Mouse (Mus musculus) cerebellum, adult 9-10 months (tissue): Measurements from ENCODE around the gene Arrdc2.
A peak's percentile ranks its signal among the peaks of the same experiment; 100 is the strongest.

Experiments used
- DNase-seq: peaks from one replicate; pipeline ENCODE4 v3.0.0; 2022

Gene Arrdc2

DNA sequence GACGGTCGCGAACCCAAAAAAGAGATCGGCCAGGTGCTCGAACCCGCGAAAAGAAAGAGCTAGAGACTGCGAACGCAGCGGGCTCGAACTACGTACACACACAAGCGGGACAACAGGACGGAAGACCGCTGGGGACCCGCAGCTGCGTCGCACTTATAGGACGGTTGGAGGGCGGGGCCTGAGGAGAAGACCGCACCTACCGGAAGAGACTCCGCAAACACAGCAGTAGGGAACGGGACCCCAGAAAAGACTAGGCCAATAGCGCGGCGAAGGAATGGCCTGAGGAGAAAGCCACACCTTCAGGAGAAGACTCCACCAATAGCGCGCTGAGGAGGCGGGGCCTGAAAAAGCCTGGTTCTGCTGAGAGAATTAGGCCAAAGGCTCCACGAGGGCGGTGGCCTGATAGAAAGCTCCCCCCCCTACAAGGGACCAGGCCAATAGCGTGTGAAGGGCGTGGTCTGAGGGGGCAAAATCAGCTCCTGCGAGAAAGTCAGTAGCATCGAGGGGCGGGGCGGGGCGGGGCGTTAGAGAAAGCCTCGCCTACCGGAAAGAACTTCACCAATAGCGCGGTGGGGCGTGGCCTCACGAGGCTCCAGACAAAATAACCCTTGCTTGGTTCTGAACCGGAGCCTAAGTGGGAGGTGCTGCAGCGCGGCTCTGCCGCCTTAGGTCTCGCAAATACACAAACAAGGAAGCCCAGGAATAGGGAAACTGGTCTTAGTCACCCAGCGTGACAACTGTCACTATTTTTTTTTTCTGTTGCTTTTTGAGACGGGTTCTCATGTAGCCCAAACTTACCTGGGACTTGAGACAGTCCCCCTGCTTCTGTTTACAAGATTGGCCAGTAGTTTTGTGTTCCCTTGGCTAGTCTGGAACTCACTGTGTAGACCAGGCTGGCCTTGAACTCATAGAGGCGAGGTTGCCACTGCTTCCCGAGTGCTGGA, at the start of gene Arrdc2:
TSS of gene Arrdc2 (minus strand) at position 313 of the 944 bp plus-strand sequence.
- peak; percentile 100 for DNase-seq

DNA sequence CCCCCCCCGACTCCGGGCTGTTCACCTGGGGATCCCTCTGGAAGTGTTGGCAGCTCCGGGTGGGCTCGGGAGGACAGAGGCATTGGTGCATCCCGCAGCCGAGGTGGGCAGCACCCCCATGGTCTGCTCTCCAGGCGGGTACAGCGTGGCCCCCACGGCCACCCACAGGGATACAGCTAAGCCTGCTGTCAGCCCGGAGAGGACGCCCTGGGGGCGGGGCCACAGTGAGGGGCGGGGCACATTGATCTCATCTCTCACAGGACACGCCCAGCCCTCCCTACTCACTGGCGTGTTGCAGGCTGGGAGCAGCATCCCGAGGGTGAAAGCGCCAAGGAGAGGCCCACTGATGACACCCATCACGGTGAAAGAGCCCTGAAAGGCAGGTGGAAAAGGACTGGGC, 48.1 kb upstream of the Arrdc2 start:
- DNase-seq = no peak

DNA sequence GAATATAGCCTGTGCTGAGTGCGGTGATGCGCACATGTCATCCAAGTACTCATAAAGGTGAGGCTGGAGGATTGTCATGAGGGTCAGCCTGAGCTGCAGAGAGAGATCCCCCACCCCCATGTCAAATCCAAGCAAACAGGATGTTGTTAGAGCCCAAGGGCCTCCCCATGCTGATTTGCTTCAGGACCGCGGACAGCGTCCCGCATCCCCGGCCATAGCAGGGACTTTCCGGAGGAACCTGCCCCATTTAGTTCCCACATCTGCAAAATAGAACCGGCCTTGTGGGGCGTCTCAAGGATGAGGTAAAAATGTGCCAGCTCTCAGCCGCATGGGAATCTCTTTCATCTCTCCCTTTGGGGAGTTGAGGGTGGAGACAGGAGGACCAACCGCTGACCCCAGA, 46.1 kb upstream of the Arrdc2 start:
- DNase-seq = no peak

DNA sequence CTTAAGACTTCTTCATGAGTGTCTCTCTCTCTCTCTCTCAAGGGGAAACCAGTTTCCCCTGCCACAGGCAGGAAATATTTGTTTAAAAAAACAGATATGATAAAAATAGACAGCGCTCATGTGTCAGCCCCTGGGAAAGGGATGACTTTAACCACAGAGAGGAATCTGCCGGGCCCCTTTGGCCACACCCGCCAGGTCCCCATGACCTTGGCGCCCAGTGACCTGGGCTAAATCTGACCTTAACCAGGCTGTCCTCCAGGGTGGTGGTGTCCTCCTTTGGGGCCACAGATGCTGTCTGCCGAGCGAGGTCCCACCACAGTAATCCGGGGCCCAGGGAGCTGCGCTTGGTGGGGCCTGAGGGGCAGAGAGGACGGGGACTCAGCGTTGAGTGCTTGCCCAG, 45.2 kb upstream of the Arrdc2 start:
- no peak for DNase-seq

DNA sequence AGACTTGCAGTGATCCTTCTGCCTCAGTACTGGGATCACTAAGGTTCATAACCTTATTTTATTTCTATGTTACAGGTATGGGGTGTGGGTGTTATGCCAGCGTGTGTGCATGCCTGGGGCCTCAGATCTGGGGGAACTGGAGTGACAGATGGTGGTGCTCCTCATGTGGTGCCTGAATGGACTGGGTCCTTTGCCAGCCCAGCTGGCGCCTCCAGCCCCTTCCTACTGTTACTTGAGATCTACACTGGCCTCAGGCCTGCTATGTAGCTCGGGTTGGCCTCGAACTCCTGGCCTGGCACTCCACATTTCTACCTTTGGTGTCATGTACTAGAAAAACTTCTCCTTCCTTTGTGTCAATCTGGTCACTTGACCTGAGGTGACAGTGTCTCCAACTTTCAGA, 44.7 kb upstream of the Arrdc2 start:
- DNase-seq = peak; percentile 63

DNA sequence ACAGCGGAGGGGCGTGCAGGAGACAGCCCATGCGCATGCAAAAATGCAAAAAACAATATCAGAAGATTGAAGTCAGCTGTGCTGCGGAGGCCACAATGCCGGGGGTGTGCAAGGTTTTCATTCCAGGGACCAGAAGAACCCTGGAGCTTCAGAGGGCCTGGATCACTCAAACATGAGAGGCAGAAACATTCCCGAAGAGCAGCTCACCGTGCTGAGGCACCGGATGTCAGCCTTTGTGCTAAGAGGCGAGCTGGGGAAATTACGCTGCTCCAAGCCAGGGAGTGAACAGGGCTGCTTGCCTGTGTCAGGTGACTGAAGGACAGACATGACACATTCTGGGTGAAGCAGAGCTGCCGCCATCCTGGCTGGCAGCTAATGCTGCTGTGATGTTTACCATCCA, 41.0 kb upstream of the Arrdc2 start:
- no peak for DNase-seq

DNA sequence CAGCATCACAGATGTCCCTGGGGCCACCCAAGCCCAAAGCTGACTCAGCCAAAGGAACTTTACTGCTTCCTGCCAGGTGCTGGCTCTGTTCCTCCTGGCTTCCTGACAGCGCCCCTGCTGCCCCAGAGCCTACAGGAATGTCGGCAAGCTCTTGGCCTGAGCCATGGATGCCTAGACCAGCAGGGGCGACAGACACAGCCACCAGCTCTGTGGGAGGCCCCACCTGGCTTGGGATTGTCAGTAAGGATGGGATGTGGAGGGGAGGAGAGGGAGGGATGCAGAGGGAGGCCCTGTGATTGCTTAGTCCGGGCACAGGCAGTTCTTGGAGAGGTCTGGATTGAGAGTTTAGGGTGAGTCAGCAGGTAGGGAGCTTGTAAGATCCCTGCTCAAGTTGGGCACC, 40.6 kb upstream of the Arrdc2 start:
- peak; percentile 96 for DNase-seq

DNA sequence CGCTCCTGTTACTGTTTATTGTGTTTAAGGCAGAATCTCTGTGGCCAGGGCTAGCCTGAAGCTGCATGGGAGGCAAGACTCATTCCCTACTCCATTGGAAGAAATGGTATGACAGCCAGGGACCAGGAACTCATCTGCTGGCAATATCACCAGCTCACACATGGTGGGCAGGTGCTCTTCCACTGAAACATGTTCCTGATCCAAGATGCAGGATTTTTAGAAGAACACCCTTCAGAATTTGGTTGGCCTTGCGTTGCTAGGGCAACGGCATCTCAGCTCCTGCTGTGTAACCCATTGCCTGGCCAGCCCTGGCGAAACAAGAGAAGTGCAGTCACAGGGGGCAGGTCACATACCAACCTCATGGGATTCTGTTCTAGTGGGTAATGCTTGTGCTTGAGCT, 40.0 kb upstream of the Arrdc2 start:
- peak; percentile 77 for DNase-seq

DNA sequence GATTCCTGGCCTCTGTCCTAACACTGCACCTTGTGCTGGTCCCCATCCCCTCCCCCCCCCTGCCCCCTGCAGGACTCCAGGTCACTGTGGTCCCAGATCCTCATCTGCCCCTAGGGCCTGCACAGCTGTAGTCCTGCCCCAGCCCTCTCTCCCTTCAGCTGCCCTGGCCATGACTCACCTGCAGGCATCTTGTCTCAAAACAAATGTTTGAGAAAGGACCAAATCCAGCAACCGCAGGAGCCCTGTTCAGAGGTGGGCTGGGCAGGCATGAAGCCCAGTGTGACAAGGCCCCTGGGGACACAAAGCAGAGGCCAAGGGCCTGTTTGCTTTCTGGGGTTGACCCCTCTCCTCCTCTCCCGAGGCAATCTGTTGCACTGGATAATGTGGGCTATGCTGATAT, 38.7 kb upstream of the Arrdc2 start:
- DNase-seq = no peak

DNA sequence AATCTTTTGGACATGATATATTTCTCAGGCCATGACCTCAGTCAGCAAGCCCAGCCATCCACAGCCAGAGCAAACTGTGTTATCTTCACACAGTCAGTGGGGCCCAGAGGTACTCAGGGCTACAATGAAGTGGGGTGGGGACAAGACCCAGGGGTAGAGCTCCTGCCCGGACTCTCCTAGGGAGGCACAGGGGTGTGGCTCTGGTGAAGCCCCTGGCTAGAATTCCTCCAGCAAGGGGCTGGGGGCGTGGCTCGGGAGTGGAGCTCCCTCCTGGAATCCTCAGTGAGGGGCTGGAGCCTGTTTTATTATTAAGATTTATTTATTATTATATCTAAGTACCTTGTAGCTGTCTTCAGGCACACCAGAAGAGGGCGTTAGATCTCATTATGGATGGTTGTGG, 36.9 kb upstream of the Arrdc2 start:
- no peak for DNase-seq

DNA sequence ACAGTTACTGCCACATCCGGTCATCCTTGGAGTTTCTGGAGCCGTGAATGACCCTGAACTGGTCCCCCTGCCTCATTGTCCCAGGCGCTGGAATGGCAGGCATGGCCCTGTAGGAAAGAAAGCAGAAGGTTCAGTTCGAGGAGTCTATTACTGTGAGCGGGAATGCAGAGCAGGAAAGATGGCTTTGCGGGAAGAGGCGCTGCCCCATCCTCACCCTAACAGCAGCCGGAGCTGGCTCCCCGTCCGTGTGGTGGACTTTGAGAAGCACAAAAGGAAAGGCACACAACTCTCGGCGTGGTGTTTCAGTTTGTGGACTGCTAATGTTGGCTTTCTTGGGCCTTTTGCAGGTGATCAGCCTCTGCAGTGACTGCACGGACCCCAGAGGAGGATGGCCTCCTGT, 34.9 kb upstream of the Arrdc2 start:
- DNase-seq = no peak

DNA sequence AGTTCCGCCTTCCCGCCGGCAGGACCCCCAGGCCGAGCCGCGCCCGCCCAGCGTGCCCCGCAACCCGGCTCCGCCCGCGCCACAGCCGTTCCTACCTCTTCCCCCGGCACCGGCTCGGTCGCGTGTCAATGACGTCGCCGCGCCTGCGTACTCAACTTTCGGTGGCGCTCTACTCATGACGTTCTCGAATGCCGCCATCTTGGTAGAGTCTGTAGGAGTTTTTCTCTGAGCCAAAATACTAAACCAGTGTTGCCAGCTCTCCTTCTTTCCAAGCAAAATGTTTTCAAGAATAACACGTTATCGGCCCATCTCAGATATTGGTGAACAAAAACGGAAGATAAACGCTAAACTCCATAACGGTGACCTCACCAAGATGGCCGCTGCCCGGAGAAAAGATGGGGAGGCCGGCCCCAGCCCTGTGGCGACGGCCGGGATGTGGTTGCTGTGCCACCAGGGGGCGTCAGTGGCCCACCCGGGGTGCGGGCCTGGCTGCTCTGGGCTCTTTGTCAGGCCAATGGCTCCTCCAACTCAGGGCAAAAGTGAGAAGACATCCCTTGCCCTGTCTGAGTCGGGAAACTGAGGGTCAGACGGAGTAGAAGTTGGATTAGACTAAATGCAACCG, 34.0 kb upstream of the Arrdc2 start, which contains the start of gene Ccdc124:
TSS of gene Ccdc124 (minus strand) at position 572 of the 622 bp plus-strand sequence.
- peak; percentile 97 for DNase-seq

DNA sequence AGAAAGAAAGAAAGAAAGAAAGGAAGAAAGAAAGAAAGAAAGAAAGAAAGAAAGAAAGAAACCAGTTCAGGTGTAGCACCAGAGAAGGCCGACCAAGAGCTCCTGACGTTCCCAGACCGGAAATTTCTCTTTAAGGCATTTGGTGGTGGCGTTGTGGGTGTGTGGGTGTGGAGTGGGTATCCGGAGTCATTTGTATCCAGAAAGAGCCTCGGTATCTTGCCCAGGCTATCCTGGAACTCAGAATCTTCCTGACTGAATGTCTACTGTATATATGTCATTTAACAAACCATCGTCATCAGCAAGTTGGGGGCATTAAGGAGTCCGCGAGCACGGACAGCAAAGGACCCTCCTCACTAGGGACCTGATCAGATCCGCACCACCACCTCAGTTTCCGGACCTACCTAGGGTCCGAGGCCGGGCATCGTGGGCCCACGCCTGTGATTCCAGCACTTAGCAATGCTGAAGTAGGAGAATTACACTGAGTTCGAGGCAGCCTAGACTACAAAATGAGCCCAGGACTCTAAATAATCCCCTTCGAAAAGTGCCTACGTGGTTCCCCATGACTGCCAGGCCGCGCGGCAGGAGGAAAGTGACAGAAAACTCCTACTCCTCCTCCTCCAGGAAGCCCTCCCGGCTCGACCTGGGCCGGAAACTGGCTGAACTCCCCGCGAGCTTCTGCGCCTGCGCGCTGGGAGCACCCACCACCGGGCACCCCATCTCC, 33.3 kb upstream of the Arrdc2 start:
- no peak for DNase-seq

DNA sequence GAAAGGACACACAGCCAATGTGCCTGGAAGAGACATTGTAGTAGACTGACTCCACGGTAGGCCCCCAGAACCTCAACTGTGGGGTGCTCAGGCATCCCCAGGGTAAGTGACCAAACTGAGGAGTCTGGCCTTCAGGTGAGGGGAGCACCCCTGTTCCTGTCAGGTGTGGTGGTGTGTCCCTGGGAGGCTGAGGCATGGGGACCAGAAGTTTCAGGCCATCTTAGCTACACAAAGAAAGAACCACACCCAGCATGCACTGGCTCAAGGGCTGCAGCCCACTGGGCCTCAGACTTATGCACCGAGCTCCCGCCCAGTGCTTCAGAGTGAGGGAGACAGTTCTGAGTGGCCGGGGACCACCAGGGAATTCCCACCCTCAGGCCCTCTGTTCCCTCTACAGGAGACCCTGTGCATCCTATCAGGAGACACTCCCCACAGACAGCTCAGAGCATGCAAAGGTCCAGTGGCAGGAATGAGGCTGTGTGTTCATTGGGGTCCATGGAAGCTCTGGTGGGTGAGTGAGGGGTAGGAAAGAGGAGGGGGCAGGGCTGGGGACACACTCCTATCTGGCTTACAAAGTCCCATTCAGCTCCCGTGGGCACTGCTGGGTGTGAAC, 31.8 kb upstream of the Arrdc2 start:
- DNase-seq = peak; percentile 43

DNA sequence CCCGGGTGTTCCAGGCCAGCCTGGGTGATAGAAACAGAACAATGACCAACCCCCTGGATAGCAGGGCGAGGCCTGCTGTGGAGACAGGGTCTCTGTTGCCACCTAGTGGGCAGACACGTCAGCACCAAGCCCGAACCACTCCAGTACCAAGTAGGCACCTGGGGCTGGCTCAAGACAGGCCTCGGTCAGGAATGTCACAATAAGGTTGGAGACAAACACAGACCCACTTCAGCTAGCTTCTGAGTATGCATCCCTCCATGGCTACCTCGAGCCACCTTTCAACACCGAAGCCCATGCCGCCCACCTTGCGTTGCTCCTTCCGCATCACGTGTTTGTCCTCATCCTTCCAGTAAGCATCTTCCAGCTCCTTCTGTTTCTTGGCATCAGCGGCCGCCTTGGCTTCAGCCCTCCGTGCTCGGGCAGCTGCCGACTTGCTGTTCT, 30.1 kb upstream of the Arrdc2 start:
- peak; percentile 75 for DNase-seq

DNA sequence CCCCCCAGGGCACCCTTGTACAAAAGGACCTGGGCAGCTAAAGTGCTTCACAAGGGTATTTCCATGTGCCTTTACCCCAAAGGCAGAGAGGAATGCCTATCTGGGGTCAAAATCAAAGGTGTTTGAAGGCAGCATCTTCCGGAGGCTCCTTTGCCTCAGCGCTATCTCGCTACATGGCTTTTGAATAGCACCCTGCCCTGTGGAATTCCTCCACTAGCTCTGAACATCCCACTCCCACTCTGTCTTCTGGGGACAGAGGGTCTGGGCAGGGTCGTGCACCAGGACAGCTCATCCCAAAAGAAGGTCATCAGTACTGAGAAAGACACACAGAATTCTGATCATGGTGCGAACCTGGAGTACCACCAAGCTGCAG, 29.7 kb upstream of the Arrdc2 start:
- DNase-seq = no peak

DNA sequence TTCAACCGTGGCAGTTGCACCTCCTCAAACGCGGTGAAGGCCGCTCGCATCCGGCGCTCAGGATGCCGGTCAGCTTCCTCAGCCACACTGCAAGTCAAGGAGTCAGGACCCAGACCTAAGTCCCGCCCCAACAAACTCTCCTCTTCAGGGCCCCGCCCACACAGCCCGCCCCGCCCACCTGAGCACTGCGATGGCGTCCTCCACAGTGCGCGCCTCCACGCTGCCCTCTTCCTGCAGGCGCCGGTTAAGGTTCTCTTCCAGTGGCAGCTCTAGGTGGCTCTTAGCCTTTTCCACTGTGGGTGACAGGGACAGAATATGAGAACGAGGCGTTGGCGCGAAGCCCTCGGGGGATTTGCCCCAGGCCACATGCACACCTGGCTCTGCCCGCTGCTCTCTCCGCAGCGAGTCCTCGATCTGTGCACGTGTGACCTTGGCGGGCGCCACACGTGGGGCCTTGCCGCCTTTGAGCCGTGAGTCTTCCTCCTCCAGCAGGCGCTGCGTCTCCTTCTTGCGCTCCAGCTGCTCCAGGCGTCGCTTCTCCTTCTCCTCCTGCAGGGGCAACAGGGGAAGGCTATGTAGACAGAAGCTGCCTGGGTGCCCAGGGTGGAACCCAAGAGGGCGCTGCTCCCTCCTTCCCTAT, 29.2 kb upstream of the Arrdc2 start:
- DNase-seq = peak; percentile 46

DNA sequence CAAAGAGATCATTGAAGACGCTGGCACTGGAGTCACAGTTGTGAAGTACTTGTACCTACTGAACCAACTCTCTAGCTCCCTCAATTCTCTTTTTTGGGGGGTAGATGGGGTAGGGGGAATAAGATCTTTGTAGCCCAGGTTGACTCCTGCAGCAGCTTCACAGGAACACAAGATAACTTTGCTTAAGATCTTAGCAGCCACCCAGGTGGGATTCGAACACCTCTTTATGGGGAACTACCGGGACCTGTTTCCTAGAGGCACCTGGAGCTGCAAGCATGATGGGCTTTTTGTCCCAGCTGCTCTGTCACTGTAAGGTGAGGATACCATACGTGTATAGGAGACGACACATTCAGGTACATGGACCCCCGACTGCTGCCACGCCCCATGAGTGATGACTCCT, 27.0 kb upstream of the Arrdc2 start:
- peak; percentile 50 for DNase-seq

DNA sequence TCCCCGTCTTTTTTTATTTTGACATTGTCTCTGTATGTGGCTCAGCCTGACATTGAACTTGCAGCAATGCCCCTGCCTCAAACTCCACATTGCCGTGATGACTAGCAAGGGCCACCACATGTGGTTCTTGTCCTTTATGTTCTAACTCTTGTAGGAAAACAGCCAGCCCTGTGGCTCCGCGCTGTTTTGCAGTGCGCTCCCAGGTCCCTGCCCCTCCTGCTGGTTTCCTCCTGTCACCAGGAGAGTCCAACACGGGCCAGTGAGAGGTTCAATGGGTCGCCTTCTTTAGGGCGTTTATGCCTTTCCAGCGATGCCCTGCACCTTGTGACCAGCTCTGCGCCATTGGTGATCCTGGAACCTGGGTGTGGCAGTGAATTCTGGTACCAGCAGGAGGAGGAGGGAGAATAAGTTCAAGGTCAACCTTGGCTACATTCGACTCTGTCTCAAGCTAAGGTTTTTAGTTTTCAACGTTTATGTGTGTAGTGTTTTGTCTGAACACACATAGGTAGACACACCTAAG, 26.5 kb upstream of the Arrdc2 start:
- DNase-seq = no peak

DNA sequence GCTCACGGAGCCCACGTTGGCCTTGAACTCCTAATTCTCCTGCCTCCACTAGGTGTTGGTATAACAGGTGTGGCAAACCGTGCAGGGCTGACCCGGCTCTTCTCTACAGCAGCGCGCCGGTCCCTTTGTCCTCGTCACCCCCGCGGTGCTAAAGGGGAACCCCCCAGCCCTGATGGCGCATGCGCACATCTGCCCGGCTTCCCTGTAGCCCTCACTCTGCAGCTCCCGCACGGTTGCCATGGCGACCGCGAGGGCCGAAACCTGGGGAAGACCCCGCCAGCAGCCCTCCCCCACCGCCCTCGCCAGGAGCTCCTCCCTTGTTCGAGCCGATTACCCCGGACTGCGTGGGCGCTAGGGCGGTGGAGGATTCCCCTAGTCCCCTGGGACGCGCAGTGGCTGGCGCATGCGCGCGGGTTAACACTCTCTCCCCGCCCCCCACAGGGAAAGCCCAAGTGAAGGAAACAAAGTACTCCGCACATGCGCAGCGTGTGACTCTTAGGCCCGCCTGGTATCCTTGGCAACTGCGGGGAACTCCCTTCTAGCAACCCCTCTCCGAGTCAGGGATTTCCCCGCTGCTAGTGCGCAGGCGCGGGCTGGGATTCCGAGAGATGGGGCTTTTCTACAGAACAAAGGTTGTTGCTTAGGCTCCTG, 26.0 kb upstream of the Arrdc2 start:
- peak; percentile 99 for DNase-seq

DNA sequence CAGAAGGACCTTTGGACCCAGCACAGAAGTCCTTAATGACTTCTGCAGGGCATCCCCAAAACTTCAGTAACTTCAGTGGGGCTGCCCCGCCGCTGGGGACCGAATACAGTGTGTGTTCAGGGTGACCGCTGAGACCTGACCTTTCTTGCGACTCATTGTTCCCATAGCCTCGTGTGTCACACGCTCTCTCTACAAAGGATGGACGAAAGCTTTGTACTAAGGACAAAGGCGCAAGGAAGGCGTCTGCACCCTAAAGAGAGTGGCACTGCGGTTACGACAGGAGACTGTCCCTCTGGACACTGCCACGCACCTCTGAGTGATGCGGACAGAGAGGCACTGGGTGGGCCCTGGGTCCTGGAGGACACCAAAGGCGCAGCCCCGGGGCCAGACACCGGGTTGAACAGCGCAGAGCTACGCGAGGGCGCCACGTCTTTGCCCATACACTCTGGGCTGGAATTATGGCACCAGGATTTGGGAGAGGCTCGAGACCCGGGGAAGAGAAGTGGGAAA, 25.2 kb upstream of the Arrdc2 start:
- no peak for DNase-seq
